Mouse (Mus musculus) kidney, embryonic 14.5 days (tissue): ENCODE measurements at regions not wholly inside any gene's neighbourhood (a gene's known extent, or its start where the extent isn't known, plus 50 kb on each side); places are given as distances from the start of the nearest gene placed in this dataset.
A peak's percentile ranks its signal among the peaks of the same experiment; 100 is the strongest.

ENCODE experiments used
- ATAC-seq: fragments of 200-750 bp; cut with Nextera tagmentation; 2 replicates; pipeline ENCODE4 v1.8.0; 2017; ENCODE audit warnings: moderate number of reproducible peaks, mild to moderate bottlenecking, moderate TSS enrichment, moderate library complexity; ENCODE audit not compliant: low FRiP score, low TSS enrichment
- H3K27ac ChIP-seq: fragments of 300-500 bp; sonication (generic); 2 replicates; pipeline ENCODE4 v1.5.1; 2014; ENCODE audit warnings: low read depth, mild to moderate bottlenecking, low read length, moderate library complexity, mixed read lengths
- H3K27me3 ChIP-seq: fragments of 300-500 bp; sonication (generic); 2 replicates; pipeline ENCODE4 v1.6.1; 2014; ENCODE audit warnings: mild to moderate bottlenecking, low read length; ENCODE audit not compliant: control insufficient read depth, insufficient read depth
- H3K36me3 ChIP-seq: fragments of 300-500 bp; sonication (generic); 2 replicates; pipeline ENCODE4 v1.6.1; 2014; ENCODE audit warnings: low read length, mixed read lengths; ENCODE audit not compliant: control insufficient read depth, insufficient read depth
- H3K4me1 ChIP-seq: fragments of 300-500 bp; sonication (generic); 2 replicates; pipeline ENCODE4 v1.6.1; 2014; ENCODE audit warnings: low read length, mixed read lengths; ENCODE audit not compliant: control insufficient read depth, insufficient read depth
- H3K4me2 ChIP-seq: fragments of 300-500 bp; sonication (generic); replicated peaks from 2 replicates; pipeline ENCODE4 v1.6.1; 2014; ENCODE audit warnings: low read depth, mild to moderate bottlenecking, low read length
- H3K4me3 ChIP-seq: fragments of 300-500 bp; sonication (generic); 2 replicates; pipeline ENCODE4 v1.5.1; 2014; ENCODE audit warnings: mild to moderate bottlenecking, low read length
- H3K9ac ChIP-seq: fragments of 300-500 bp; sonication (generic); 2 replicates; pipeline ENCODE4 v1.6.1; 2014; ENCODE audit warnings: low read depth, mild to moderate bottlenecking, low read length, moderate library complexity
- H3K9me3 ChIP-seq: fragments of 300-500 bp; sonication (generic); 2 replicates; pipeline ENCODE4 v1.6.1; 2016; ENCODE audit warnings: low read length; ENCODE audit not compliant: control insufficient read depth
- WGBS: fragments of 180-500 bp; shearing (Covaris S2); extraction: QIAGEN DNeasy Blood & Tissue Kit; methylation state at CpG from one replicate; pipeline ENCODE4 v1.1.7; 2014; 5-methylcytosine and 5-hydroxymethylcytosine counted together

DNA sequence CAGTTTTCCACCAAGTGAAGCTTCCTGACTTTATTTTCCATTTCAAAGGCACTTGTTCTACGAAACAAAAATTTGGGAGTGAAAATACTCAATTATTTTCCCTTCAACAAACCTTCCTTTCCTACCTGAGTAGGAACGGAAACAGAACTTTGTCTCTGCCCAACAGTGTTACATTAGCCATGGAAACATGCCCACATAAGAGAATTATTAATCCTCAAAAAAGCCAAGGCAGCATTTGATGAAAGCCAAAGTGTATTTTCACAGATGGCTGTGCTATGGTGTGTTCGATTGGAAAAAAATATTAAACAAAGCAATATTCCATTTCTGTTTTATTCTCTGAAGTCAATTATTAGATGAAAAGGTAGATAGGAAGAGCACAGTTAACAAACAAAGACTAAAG lies 404.8 kb upstream of the Adamts9 start:
- ATAC-seq: no peak
- H3K9me3 ChIP-seq: no peaks in the 10 kb centered on the region

DNA sequence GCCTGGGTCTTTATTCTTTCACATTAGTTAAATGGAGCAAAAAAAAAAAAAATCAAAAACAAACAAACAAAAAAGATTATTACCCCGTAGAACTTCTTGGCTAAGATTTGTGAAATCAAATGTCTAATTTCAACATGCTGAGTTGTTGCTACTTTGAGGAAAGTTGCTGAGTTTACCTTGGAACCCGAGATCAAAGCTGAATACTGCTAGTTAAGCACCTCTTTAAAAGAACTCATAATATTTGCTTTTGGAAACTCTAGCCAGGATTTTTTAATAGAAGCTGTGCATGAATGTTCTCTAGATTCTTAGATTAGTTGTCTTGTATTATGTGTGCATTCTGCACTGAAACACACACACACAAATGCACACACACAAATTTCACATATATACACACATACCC lies 385.4 kb upstream of the Adamts9 start:
- H3K27me3 ChIP-seq: no peaks in the 10 kb centered on the region
- H3K4me3 ChIP-seq: no peak overlapping the region
- H3K27ac ChIP-seq: no peak overlapping the region
- 0 out of 2 replicates have a peak, but pooled peaks cover 5% of the 10 kb centered on the region for H3K4me1 ChIP-seq
- WGBS: 47% methylated on average over 2 of the region's 2 CpGs
- H3K9me3 ChIP-seq: no peaks in the 10 kb centered on the region
- no peaks in the 10 kb centered on the region for H3K36me3 ChIP-seq
- H3K4me2 ChIP-seq: no peak overlapping the region
- no peak for ATAC-seq
- H3K9ac ChIP-seq: no peak overlapping the region

More for the DNA sequence above, 404.8 kb upstream of the Adamts9 start:
- no peak overlapping the region for H3K4me3 ChIP-seq
- no peak overlapping the region for H3K4me2 ChIP-seq
- no peaks in the 10 kb centered on the region for H3K4me1 ChIP-seq
- no peak overlapping the region for H3K27ac ChIP-seq
- H3K9ac ChIP-seq: no peak overlapping the region
- H3K27me3 ChIP-seq: no peaks in the 10 kb centered on the region
- H3K36me3 ChIP-seq: no peaks in the 10 kb centered on the region
- 88% methylated on average over 3 of the region's 3 CpGs for WGBS

DNA sequence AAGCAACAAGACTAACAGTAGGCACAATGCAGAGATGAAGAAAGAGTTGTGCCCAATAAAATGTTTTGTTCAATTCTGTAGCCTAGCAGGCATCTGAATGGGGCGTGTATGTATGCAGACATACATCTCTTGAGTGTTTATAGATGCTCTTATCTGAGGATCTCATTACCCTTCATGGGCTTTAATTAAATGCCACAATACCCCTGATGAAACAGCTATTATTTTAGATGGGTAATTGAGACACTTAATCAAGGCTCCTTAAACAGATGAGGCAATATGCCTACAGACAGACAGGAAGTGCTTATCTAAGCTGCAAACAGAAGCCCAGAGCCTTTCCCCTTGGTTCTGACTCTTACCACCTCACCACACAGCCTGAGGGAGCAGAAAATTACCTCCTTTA lies 384.6 kb upstream of the Adamts9 start:
- H3K27me3 ChIP-seq: no peaks in the 10 kb centered on the region
- H3K9me3 ChIP-seq: no peaks in the 10 kb centered on the region
- no peak for ATAC-seq
- 47% methylated on average over 1 of the region's 1 CpGs for WGBS
- no peak overlapping the region for H3K4me3 ChIP-seq
- H3K4me1 ChIP-seq: 0 out of 2 replicates have a peak, but pooled peaks cover 5% of the 10 kb centered on the region
- no peaks in the 10 kb centered on the region for H3K36me3 ChIP-seq
- no peak overlapping the region for H3K4me2 ChIP-seq
- H3K9ac ChIP-seq: no peak overlapping the region
- H3K27ac ChIP-seq: no peak overlapping the region

DNA sequence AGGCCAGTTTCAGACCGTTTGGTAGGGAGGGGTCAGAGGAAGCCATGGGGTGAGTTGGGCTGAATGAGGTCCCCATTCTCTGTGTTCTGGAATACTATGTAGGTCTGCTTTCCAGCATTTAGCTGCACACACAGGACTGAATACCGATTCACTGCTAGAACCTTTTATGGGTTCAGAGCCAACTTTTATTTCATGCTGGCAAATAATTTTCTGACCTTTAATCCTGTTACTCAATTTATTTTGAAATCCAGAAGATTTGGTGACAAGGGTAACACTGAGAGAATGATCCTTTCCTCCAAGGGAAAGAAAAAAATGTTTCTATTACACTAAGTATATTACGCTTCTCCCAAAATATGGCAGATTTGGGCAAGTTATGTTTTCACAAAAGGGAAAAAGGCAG lies 380.6 kb upstream of the Adamts9 start:
- H3K27me3 ChIP-seq: no peaks in the 10 kb centered on the region
- no peak for ATAC-seq
- no peak overlapping the region for H3K4me2 ChIP-seq
- WGBS: 84% methylated on average over 3 of the region's 3 CpGs
- no peak overlapping the region for H3K9ac ChIP-seq
- 0 out of 2 replicates have a peak, but pooled peaks cover 5% of the 10 kb centered on the region for H3K4me1 ChIP-seq
- no peak overlapping the region for H3K4me3 ChIP-seq
- H3K27ac ChIP-seq: no peak overlapping the region
- no peaks in the 10 kb centered on the region for H3K36me3 ChIP-seq
- no peaks in the 10 kb centered on the region for H3K9me3 ChIP-seq

DNA sequence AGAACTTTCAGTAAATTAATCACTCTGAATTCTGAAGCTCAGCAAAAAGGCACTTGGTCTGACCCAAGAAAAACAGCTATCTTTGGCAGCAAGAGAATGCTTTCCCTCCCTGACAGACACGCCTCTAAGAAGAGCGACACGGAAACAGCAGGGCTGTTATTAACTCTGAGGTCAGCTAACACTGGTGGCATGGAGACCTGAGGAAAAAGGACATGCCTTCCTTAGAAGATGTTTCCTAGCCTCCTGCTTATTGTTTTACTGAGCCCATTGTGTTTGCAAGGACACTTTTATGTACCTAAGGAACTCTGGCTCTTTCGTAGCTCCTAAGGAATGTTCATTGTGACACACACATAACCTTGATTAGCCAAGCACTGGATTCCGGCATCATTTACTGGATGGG lies 371.3 kb upstream of the Adamts9 start:
- peak overlapping the region; percentile 48; the same call in 1 of the 2 replicates for H3K27ac ChIP-seq

DNA sequence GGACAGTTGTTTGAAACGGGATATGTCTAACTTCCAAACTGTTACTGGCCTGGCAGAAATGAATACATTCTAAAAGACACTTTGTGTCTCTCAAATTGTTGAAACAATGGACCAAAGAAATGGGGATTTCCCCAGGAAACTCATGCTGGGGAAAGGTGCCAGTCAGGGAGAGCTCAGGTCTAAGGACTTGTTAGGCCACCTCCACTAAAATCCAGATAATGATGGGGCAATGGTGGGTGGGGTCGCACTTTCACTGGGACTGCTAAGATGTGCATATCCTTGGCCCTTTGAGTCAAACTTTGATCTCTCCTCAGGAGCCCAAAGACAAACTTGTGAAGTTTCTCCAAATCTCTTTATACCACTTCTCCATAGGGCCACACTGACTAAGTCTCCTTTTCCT lies 361.9 kb upstream of the Adamts9 start:
- no peak overlapping the region for H3K4me2 ChIP-seq
- H3K27ac ChIP-seq: no peak overlapping the region
- 55% methylated on average over 2 of the region's 2 CpGs for WGBS
- H3K9me3 ChIP-seq: no peaks in the 10 kb centered on the region
- no peak for ATAC-seq
- no peak overlapping the region for H3K9ac ChIP-seq
- H3K4me1 ChIP-seq: no peaks in the 10 kb centered on the region
- no peaks in the 10 kb centered on the region for H3K27me3 ChIP-seq
- no peaks in the 10 kb centered on the region for H3K36me3 ChIP-seq
- no peak overlapping the region for H3K4me3 ChIP-seq

More for the DNA sequence above, 371.3 kb upstream of the Adamts9 start:
- Histone ChIP-seq H3K4me3 (no peak overlapping the region), H3K9ac (no peak overlapping the region), H3K27me3 (no peaks in the 10 kb centered on the region), H3K4me1 (no peaks in the 10 kb centered on the region), H3K9me3 (no peaks in the 10 kb centered on the region), H3K36me3 (no peaks in the 10 kb centered on the region), H3K4me2 (no peak overlapping the region)
- ATAC-seq: no peak
- 38% methylated on average over 5 of the region's 5 CpGs for WGBS

DNA sequence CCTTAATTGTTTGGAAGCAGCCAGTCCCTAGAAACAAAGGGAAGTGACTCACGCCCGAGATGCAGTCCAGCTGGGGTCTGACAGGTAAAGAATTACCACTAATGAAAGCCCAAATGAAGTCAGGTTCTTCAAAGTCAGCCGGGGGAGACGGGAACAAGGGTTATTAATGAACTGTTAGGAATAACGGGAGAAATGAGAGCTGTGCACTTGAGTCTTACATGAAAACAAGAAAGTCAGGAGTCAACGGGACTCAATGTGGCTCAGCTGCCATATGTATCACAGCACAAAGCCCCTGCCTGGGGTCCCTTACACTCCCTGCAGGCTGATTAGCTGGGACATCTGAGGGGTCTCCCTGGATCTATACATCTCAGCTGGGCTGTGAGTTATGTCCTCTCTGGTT lies 354.7 kb upstream of the Adamts9 start:
- Histone ChIP-seq H3K9me3 (no peaks in the 10 kb centered on the region), H3K4me1 (peaks cover 11% of the 10 kb centered on the region; the same call in 1 of the 2 replicates), H3K4me2 (no peak overlapping the region), H3K36me3 (no peaks in the 10 kb centered on the region), H3K27me3 (no peaks in the 10 kb centered on the region), H3K27ac (peak overlapping the region; percentile 12; the same call in 1 of the 2 replicates), H3K9ac (no peak overlapping the region), H3K4me3 (no peak overlapping the region)
- 6% methylated on average over 6 of the region's 6 CpGs for WGBS
- peak; percentile 88 for ATAC-seq

DNA sequence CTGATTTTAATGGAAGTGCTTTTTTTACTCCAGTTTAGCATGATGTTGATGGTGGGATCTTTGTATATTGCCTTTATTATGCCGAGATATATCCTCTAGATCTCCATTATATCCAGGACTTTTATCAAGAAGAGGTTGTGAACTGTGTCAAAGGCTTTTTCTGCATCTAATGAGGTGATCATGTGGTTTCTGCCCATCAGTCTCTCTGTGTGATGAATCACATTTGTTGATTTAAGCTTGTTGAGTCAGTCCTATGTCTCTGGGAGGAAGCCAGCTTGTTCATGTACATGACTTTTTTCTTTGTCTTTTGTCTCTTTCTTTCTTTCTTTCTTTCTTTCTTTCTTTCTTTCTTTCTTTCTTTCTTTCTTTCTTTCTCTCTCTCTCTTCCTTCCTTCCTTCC lies 348.4 kb upstream of the Adamts9 start:
- WGBS: 93% methylated on average over 1 of the region's 1 CpGs
- no peak overlapping the region for H3K4me2 ChIP-seq
- H3K27ac ChIP-seq: no peak overlapping the region
- ATAC-seq: no peak
- H3K4me3 ChIP-seq: no peak overlapping the region
- no peaks in the 10 kb centered on the region for H3K36me3 ChIP-seq
- H3K9me3 ChIP-seq: no peaks in the 10 kb centered on the region
- no peak overlapping the region for H3K9ac ChIP-seq
- no peaks in the 10 kb centered on the region for H3K27me3 ChIP-seq
- H3K4me1 ChIP-seq: no peaks in the 10 kb centered on the region

DNA sequence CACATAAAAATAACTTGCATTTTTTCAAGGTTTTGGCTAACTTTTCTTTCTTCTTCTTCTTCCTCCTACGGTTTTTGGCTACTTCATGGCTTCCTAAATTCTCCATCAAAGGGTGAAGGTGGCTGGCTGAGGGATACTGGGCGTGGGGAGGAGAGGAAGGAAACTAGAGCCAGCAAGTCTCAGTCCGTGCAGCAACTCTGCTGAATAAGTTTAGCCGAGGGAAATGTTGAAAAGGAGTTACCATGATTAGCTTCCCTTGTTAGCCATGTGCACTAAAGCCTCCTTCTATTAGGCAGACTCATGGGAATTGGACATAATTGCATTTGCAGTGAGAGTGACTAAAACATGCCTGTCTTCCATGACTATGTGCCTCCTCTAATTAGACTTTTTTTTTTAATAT lies 345.1 kb upstream of the Adamts9 start:
- H3K9me3 ChIP-seq: no peaks in the 10 kb centered on the region
- no peaks in the 10 kb centered on the region for H3K27me3 ChIP-seq
- 74% methylated on average over 4 of the region's 4 CpGs for WGBS
- no peak for ATAC-seq
- no peaks in the 10 kb centered on the region for H3K4me1 ChIP-seq
- H3K4me2 ChIP-seq: no peak overlapping the region
- no peak overlapping the region for H3K9ac ChIP-seq
- no peak overlapping the region for H3K4me3 ChIP-seq
- H3K27ac ChIP-seq: no peak overlapping the region
- H3K36me3 ChIP-seq: no peaks in the 10 kb centered on the region
